Mouse (Mus musculus): ENCODE measurements around the gene Muc5b. TPM values are rescaled to one million over a fixed set of nuclear protein-coding genes. Genes with fewer than 3 reads are reported as not detected.
"Not testable (repeated sequence)": the region's sequence is repeated elsewhere in the genome, so short reads cannot be mapped to it uniquely, and the experiment has no call there.

The Muc5b gene
- not detected for total RNA-seq (2022)

- DNase-seq (ENCODE audit: low spot score in 2 of 2), result no peak
These were observed at the start of gene Muc5b for GRCm38 (mm10) chr7:141838779-141839178. TSS of gene Muc5b (plus strand) at chr7:141839070.

- no peak for DNase-seq (ENCODE audit: low spot score in 2 of 2)
These were observed 44.6 kb upstream of the Muc5b start for GRCm38 (mm10) chr7:141794251-141794650.

GRCm38 (mm10) chr7:141803206-141803605 is 35.7 kb upstream of the Muc5b start:
- DNase-seq (ENCODE audit: low spot score in 2 of 2), result peak in 1 of 2 experiments; percentile 46

GRCm38 (mm10) chr7:141805384-141805783 is 33.5 kb upstream of the Muc5b start:
- DNase-seq (ENCODE audit: low spot score in 2 of 2), result peak; percentile 24 to 90

- not testable (repeated sequence) for DNase-seq (ENCODE audit: low spot score in 2 of 2)
These were observed 31.0 kb upstream of the Muc5b start for GRCm38 (mm10) chr7:141807823-141808222.

- DNase-seq (ENCODE audit: low spot score in 2 of 2), result not testable (repeated sequence)
These were observed 28.9 kb upstream of the Muc5b start for GRCm38 (mm10) chr7:141809933-141810332.

GRCm38 (mm10) chr7:141813321-141813720 is 25.5 kb upstream of the Muc5b start:
- no peak for DNase-seq (ENCODE audit: low spot score in 2 of 2)

- DNase-seq (ENCODE audit: low spot score in 2 of 2), result no peak
These were observed 23.5 kb upstream of the Muc5b start for GRCm38 (mm10) chr7:141815361-141815760.

- no peak for DNase-seq (ENCODE audit: low spot score in 2 of 2)
These were observed 21.4 kb upstream of the Muc5b start for GRCm38 (mm10) chr7:141817355-141818075.

- DNase-seq (ENCODE audit: low spot score in 2 of 2), result no peak
These were observed 20.6 kb upstream of the Muc5b start for GRCm38 (mm10) chr7:141818267-141818666.

- DNase-seq (ENCODE audit: low spot score in 2 of 2), result no peak
These were observed 16.1 kb upstream of the Muc5b start for GRCm38 (mm10) chr7:141822582-141823261.

- no peak for DNase-seq (ENCODE audit: low spot score in 2 of 2)
These were observed 15.2 kb upstream of the Muc5b start for GRCm38 (mm10) chr7:141823699-141824098.

- DNase-seq (ENCODE audit: low spot score in 2 of 2), result no peak
These were observed 14.5 kb upstream of the Muc5b start for GRCm38 (mm10) chr7:141824398-141824797.

GRCm38 (mm10) chr7:141835941-141836340 is 2.9 kb upstream of the Muc5b start:
- no peak for DNase-seq (ENCODE audit: low spot score in 2 of 2)

GRCm38 (mm10) chr7:141836423-141836822 is 2.4 kb upstream of the Muc5b start:
- no peak for DNase-seq (ENCODE audit: low spot score in 2 of 2)

- no peak for DNase-seq (ENCODE audit: low spot score in 2 of 2)
These were observed 1.5 kb downstream of the Muc5b start for GRCm38 (mm10) chr7:141840354-141840753.

- no peak for DNase-seq (ENCODE audit: low spot score in 2 of 2)
These were observed 22.2 kb downstream of the Muc5b start for GRCm38 (mm10) chr7:141861046-141861445.

GRCm38 (mm10) chr7:141869644-141870043 is 30.8 kb downstream of the Muc5b start:
- DNase-seq (ENCODE audit: low spot score in 2 of 2), result no peak

GRCm38 (mm10) chr7:141870553-141870952 is 31.7 kb downstream of the Muc5b start:
- no peak for DNase-seq (ENCODE audit: low spot score in 2 of 2)

GRCm38 (mm10) chr7:141874891-141875290 is 36.0 kb downstream of the Muc5b start:
- DNase-seq (ENCODE audit: low spot score in 2 of 2), result no peak

GRCm38 (mm10) chr7:141878813-141879212 is 39.9 kb downstream of the Muc5b start:
- no peak for DNase-seq (ENCODE audit: low spot score in 2 of 2)

GRCm38 (mm10) chr7:141892151-141892550 is 53.3 kb downstream of the Muc5b start:
- DNase-seq (ENCODE audit: low spot score in 2 of 2), result no peak

GRCm38 (mm10) chr7:141901825-141902224 is 63.0 kb downstream of the Muc5b start:
- peak in 1 of 2 experiments; percentile 34 for DNase-seq (ENCODE audit: low spot score in 2 of 2)

All from left cerebral cortex, adult 8-10 months (tissue).